Mouse (Mus musculus): ENCODE results near the gene Tomm20. TPM values are rescaled to one million over a fixed set of nuclear protein-coding genes. Genes with fewer than 3 reads are reported as not detected.

The Tomm20 gene
- total and polyA plus RNA-seq, 2 experiments: 22.6 to 233 TPM

DNA sequence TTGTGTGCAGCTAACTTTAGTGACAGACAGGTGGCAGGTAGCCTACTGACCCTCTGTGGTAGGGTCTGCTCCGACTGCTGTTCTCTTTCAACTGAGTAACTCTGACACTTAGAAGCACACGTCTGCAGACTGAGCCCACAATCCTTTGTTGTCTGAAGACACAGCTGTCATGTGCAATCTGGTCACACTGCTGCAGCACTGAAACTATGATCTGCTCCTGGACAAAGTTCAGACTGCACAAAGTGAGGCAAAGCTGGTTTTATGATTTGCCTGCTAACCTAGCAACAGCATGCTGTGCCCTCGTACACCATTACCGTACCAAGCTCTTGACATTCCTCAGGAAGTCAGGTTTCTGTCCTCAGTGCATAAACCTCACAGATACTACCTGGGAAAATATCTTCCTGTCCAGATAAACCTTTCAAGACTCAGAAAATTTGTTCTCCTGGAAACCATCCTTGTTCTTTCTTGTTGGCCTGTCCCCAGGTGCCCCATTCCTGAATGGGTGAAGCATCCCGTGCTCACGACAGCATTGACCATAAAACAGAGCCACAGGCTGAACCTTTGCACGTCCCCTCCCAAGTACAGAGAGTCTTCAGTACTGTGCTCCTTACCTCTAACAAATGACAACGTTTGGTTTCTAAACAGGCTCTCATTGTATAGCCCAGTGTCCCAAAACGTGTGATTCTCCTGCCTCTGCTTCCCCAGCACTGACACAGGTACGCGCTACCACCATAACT is 6.4 kb upstream of the Tomm20 start:
- peaks cover 40% of the 10 kb centered on the region for H3K36me3 ChIP-seq (ENCODE audit: control insufficient read depth, insufficient read depth, low read length)
- H3K27ac ChIP-seq (replicated peaks; ENCODE audit: insufficient read depth, low read depth, low read length): no peak overlapping the region
- H3K9ac ChIP-seq (ENCODE audit: low read depth, low read length): no peak overlapping the region
- no peak for TF ChIP-seq CTCF (IDR thresholded peaks at IDR 0.05; ENCODE audit: low read depth, low read length)
- TF ChIP-seq POLR2A (IDR thresholded peaks at IDR 0.05; ENCODE audit: extremely low read depth, insufficient read depth, low read length): no peak
- no peak overlapping the region for H3K4me3 ChIP-seq (ENCODE audit: insufficient read depth, low read depth, low read length)
- no peaks in the 10 kb centered on the region for H3K4me1 ChIP-seq (ENCODE audit: control insufficient read depth, insufficient read depth, low read length)
- no peak for DNase-seq (ENCODE audit: extremely low read depth, low read depth, low spot score)
- no peaks in the 10 kb centered on the region for H3K27me3 ChIP-seq (ENCODE audit: control insufficient read depth, insufficient read depth, low read length)
- 89% methylated on average over 11 of the region's 11 CpGs for WGBS
- H3K79me2 ChIP-seq (ENCODE audit: control insufficient read depth, insufficient read depth, low read length): no peaks in the 10 kb centered on the region

DNA sequence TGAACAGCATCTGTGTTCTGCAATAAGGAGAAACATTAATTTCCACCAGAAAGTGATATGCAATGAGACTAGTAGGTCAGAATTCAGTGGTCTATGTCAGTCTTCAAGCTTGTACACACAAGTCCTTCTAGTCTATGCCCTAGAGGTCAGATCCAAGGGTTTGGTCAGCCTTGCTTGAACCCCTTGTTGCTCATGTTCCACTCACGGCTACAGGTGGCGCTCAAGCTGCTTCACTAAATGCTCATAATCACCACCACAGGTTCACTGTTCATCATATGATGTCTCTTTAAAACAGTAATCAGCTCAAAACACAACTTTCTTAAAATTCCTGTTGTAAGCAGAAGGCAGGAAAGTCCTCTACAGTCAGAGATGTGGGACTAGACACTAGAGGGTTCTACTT is 3.9 kb upstream of the Tomm20 start:
- TF ChIP-seq POLR2A (IDR thresholded peaks at IDR 0.05; ENCODE audit: extremely low read depth, insufficient read depth, low read length): no peak
- peak; percentile 24 for DNase-seq (ENCODE audit: extremely low read depth, low read depth, low spot score)
- Histone ChIP-seq H3K9ac (ENCODE audit: low read depth, low read length) (no peak overlapping the region), H3K36me3 (ENCODE audit: control insufficient read depth, insufficient read depth, low read length) (peaks cover 34% of the 10 kb centered on the region), H3K4me1 (ENCODE audit: control insufficient read depth, insufficient read depth, low read length) (peaks cover 2% of the 10 kb centered on the region; the same call in 1 of the 2 replicates), H3K27ac (replicated peaks; ENCODE audit: insufficient read depth, low read depth, low read length) (no peak overlapping the region), H3K4me3 (ENCODE audit: insufficient read depth, low read depth, low read length) (no peak overlapping the region), H3K79me2 (ENCODE audit: control insufficient read depth, insufficient read depth, low read length) (peaks cover 10% of the 10 kb centered on the region), H3K27me3 (ENCODE audit: control insufficient read depth, insufficient read depth, low read length) (no peaks in the 10 kb centered on the region)
- 68% methylated on average over 2 of the region's 2 CpGs for WGBS

DNA sequence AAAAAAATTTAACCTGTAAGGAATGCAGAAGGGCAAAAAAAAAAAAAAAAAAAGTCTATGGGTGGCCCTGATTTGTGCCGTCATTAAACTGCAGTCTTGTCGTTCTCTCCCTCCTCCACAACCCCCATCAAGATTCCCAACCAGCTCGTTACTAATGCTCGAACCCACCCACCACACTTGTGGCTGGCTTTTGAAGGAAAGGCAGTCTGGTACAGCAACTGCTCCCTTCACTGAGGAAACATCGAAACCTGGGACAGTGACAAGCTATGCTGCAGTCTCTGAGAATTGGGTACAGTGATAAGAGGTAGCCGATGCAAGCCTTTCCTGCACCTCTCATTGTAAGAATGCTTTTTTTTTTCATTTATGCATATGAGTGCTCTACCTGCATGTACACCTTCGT is 800 bp upstream of the Tomm20 start:
- Histone ChIP-seq H3K36me3 (ENCODE audit: control insufficient read depth, insufficient read depth, low read length) (peaks cover 16% of the 10 kb centered on the region; the same call in 1 of the 2 replicates), H3K27me3 (ENCODE audit: control insufficient read depth, insufficient read depth, low read length) (no peaks in the 10 kb centered on the region), H3K27ac (replicated peaks; ENCODE audit: insufficient read depth, low read depth, low read length) (no peak overlapping the region), H3K4me3 (ENCODE audit: insufficient read depth, low read depth, low read length) (no peak overlapping the region), H3K4me1 (ENCODE audit: control insufficient read depth, insufficient read depth, low read length) (peaks cover 17% of the 10 kb centered on the region), H3K79me2 (ENCODE audit: control insufficient read depth, insufficient read depth, low read length) (peaks cover 30% of the 10 kb centered on the region), H3K9ac (ENCODE audit: low read depth, low read length) (no peak overlapping the region)
- TF ChIP-seq CTCF (IDR thresholded peaks at IDR 0.05; ENCODE audit: low read depth, low read length) (no peak), POLR2A (IDR thresholded peaks at IDR 0.05; ENCODE audit: extremely low read depth, insufficient read depth, low read length) (no peak)
- WGBS: 85% methylated on average over 7 of the region's 7 CpGs
- no peak for DNase-seq (ENCODE audit: extremely low read depth, low read depth, low spot score)

DNA sequence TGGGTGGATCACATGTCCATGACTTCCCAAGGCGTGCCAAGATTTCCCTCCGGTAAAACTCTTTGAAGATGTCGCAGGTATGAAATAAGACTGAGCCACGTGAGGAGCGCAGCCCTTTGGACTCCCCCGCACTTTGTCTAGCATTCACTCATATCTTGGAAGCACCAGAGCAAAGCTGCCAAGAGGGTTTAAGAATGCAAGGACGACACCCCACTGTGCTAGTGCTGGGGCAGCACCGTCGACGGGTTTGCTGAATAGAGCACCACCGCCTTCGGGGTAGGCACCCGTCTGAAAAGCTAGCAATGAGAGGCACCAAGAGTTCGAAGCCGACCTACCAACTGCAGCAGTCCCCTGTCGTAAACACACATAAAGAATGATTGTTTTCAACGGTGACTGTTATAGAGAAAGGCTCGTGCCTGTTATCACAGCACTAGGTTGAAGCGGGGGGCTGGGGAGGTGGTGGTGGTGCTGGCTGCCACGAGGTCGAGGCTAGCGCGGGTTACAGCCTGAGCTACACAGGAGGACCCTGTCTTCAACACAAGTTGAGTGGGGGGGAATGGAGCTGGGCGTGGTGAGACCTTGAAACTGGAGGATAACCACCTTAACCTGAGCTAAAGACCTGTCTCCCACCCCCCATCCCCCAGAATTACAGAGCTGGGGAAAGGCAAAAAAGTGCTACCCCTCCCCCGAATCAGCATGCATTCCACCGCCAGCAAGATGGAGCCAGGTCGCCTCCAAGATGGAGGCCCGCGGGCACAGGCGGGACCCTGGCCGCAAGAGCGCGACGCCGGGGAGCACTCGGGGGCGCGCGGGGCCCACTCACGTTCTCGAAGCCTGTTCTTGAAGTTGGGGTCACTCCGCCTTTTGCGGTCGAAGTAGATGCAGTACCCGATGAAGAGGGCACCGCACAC is 608 bp downstream of the Tomm20 start:
- Histone ChIP-seq H3K36me3 (ENCODE audit: control insufficient read depth, insufficient read depth, low read length) (peaks cover 9% of the 10 kb centered on the region; the same call in 1 of the 2 replicates), H3K79me2 (ENCODE audit: control insufficient read depth, insufficient read depth, low read length) (peaks cover 31% of the 10 kb centered on the region), H3K27me3 (ENCODE audit: control insufficient read depth, insufficient read depth, low read length) (no peaks in the 10 kb centered on the region), H3K9ac (ENCODE audit: low read depth, low read length) (peak overlapping the region; percentile 94), H3K4me1 (ENCODE audit: control insufficient read depth, insufficient read depth, low read length) (peaks cover 17% of the 10 kb centered on the region), H3K27ac (replicated peaks; ENCODE audit: insufficient read depth, low read depth, low read length) (peak overlapping the region; percentile 73), H3K4me3 (ENCODE audit: insufficient read depth, low read depth, low read length) (peak overlapping the region; percentile 95)
- TF ChIP-seq POLR2A (IDR thresholded peaks at IDR 0.05; ENCODE audit: extremely low read depth, insufficient read depth, low read length) (no peak), CTCF (IDR thresholded peaks at IDR 0.05; ENCODE audit: low read depth, low read length) (no peak)
- peak; percentile 55 for DNase-seq (ENCODE audit: extremely low read depth, low read depth, low spot score)
- under 1% methylated on average over 46 of the region's 46 CpGs for WGBS

DNA sequence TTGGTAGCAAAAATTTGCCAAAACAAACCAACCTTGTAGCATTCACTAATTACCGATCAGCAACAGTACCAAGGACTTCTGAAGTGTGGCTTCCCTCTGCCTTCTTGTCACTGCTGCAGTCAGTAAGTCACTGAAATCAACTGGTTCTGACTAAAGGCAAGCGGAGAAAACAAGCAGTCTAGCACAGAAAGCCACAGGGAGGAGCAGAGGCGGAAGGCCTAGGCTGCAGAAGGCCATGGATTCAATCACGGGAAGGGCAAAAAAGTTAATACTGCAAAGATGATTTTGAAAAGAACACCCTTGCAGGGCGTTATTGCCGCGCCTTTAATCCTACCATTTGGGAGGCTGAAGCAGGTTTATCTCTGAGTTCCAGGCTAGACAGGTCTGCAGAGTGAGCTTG is 2.1 kb downstream of the Tomm20 start:
- peaks cover 31% of the 10 kb centered on the region for H3K79me2 ChIP-seq (ENCODE audit: control insufficient read depth, insufficient read depth, low read length)
- DNase-seq (ENCODE audit: extremely low read depth, low read depth, low spot score): no peak
- no peaks in the 10 kb centered on the region for H3K27me3 ChIP-seq (ENCODE audit: control insufficient read depth, insufficient read depth, low read length)
- no peak overlapping the region for H3K4me3 ChIP-seq (ENCODE audit: insufficient read depth, low read depth, low read length)
- peaks cover 17% of the 10 kb centered on the region for H3K4me1 ChIP-seq (ENCODE audit: control insufficient read depth, insufficient read depth, low read length)
- H3K36me3 ChIP-seq (ENCODE audit: control insufficient read depth, insufficient read depth, low read length): peaks cover 14% of the 10 kb centered on the region
- peak overlapping the region; percentile 45 for H3K9ac ChIP-seq (ENCODE audit: low read depth, low read length)
- TF ChIP-seq POLR2A (IDR thresholded peaks at IDR 0.05; ENCODE audit: extremely low read depth, insufficient read depth, low read length): no peak
- no peak for TF ChIP-seq CTCF (IDR thresholded peaks at IDR 0.05; ENCODE audit: low read depth, low read length)
- WGBS: 75% methylated on average over 7 of the region's 7 CpGs
- H3K27ac ChIP-seq (replicated peaks; ENCODE audit: insufficient read depth, low read depth, low read length): no peak overlapping the region
